Mouse (Mus musculus) left cerebral cortex, adult 2 months (tissue): ENCODE data around the gene Nfkb2. TPM values are rescaled to one million over a fixed set of nuclear protein-coding genes. Genes with fewer than 3 reads are reported as not detected.
A peak's percentile ranks its signal among the peaks of the same experiment; 100 is the strongest.

Experiments used
- DNase-seq, 2 experiments: peaks; one replicate each; pipeline ENCODE4 v3.0.0; 2021 to 2022; ENCODE audit warnings: low spot score in 2 of 2, mixed read lengths in 1 of 2; ENCODE audit errors: extremely low spot score in 1 of 2
- H3K27ac ChIP-seq: fragments of 200-600 bp; 2 replicates; pipeline ENCODE4 v1.8.1; 2022
- H3K4me3 ChIP-seq: fragments of 200-600 bp; 2 replicates; pipeline ENCODE4 v1.8.1; 2022
- CTCF ChIP-seq: fragments of 200-600 bp; IDR thresholded peaks from 2 replicates; pipeline ENCODE4 v1.8.1; 2022; ENCODE audit warnings: antibody characterized with exemption, mild to moderate bottlenecking, moderate library complexity
- intact Hi-C: fragments of 180-260 bp; cut with DNase I; formaldehyde crosslinking; loops from one replicate; pipeline ENCODE4 v1.15.1; 2025
- total RNA-seq, 2 experiments: library from RNA; stranded (reverse); gene quantifications; 2 replicates each; pipeline ENCODE4 v1.2.3; 2021

Nfkb2 gene
- total RNA-seq, 2 experiments from 2014 or later, result 2.9 to 3.3 TPM

DNA sequence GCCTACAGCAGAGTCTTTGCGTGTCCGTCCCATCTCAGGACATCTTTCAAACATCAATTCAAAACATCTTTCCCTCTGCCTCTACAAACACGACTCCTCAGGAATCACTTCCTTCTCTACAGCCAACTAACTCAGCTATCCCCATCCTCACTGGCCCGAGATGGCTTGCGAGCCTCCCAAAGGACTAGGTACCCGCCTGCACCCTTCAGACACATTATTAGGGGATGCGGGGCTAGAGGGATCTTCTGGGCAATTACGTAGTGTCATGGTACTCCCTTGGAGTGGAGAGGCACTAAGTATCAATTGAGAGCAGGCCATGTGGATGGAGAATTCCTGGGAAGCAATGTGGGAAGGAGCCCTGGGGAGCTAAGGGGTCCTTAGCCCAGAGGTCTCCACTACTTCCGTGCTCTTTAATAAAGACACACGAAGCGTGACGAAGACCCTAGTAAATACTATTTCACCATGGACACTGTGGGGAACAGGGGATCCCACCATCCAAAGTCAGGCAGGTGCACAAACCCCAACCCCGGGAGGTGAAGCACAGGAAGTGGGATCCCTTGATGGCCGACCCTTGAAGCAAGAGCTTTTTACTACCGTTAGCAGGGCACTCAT, 33.7 kb downstream of the Nfkb2 start:
- DNase-seq, result no peak
- intact Hi-C loops, result loop anchor here (2.0 kb wide), 3 partner anchors 19 to 113 kb away; no protein-coding TSS in a partner anchor
- H3K27ac ChIP-seq, result peak overlapping the region; percentile 94
- no peak for TF ChIP-seq CTCF
- peak overlapping the region; percentile 79 for H3K4me3 ChIP-seq

- peak; percentile 80 for TF ChIP-seq CTCF
- intact Hi-C loops, result loop anchor here (2.0 kb wide), 3 partner anchors 18 to 112 kb away; no protein-coding TSS in a partner anchor
- Histone ChIP-seq H3K27ac (peak within 1 kb of the TSS; percentile 94), H3K4me3 (peak within 1 kb of the TSS; percentile 79)
- peak; percentile 97 to 99 for DNase-seq
These were observed 34.3 kb downstream of the Nfkb2 start, which contains the start of gene Cuedc2 for GRCm38 (mm10) chr19:46338331-46338936. Gene Cuedc2 (minus strand): TSS chr19:46338702.

DNA sequence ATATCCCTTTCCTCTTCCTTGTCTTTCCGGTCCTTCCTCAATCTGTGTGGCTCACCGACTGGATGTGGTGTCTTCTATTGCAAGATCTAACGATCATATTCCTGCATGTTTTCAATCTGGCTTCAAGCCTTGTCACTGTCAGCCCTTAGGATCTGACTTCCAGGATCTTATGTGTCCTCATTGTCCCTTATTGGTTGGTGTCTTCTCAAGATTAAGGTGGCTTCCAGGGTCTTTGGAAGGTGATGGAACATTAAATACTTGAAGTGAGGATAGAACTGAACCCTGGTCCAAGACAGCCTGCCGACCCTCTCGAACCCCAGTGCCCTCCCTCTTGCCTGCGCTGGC, 34.8 kb downstream of the Nfkb2 start:
- TF ChIP-seq CTCF, result no peak
- intact Hi-C loops, result loop anchor here (2.0 kb wide), 3 partner anchors 18 to 112 kb away; no protein-coding TSS in a partner anchor
- Histone ChIP-seq H3K4me3 (peak overlapping the region; percentile 24; the same call in 1 of the 2 replicates), H3K27ac (peak overlapping the region; percentile 94)
- no peak for DNase-seq

DNA sequence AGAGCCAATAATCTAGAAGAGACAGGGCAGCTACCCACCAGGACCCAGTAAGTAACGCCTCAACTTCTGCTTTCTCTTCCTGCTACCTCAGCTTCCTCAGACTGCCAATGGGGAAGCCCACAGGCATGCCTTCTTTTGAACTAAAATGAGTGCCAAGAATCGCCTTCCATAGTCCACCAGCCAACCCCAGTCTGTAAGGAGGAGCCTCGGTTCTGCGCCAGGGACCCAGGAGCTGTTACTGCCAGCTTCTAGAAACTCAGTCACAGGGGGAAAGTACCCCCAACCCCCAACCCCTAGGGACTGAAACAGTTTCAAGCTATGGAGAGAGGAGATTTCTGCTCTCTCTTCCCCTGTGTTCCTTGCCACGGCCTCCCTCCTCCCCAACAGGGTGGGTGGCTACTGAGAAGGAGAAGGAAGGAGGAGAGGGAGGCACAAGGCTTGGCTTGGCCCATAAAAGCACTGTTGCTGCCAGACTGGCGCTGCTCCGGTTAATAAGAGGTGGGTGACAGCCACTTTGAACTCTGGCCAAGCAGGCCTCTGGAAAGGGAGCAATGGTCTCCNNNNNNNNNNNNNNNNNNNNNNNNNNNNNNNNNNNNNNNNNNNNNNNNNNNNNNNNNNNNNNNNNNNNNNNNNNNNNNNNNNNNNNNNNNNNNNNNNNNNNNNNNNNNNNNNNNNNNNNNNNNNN, 35.3 kb downstream of the Nfkb2 start:
- H3K4me3 ChIP-seq, result no peak overlapping the region

GRCm38 (mm10) chr19:46344710-46345419, 40.7 kb downstream of the Nfkb2 start:
- Histone ChIP-seq H3K27ac (no peak overlapping the region), H3K4me3 (no peak overlapping the region)
- no peak for TF ChIP-seq CTCF
- DNase-seq, result no peak
- intact Hi-C loops, result loop anchor here (5.0 kb wide), 1 partner anchor 157 kb away; the partner anchor contains the start of gene Trim8

More for the DNA sequence above, 35.3 kb downstream of the Nfkb2 start:
- peak overlapping the region; percentile 94 for H3K27ac ChIP-seq
- intact Hi-C loops, result loop anchor here (2.0 kb wide), 3 partner anchors 17 to 111 kb away; no protein-coding TSS in a partner anchor
- no peak for TF ChIP-seq CTCF
- DNase-seq, result peak in 1 of 2 experiments; percentile 35

DNA sequence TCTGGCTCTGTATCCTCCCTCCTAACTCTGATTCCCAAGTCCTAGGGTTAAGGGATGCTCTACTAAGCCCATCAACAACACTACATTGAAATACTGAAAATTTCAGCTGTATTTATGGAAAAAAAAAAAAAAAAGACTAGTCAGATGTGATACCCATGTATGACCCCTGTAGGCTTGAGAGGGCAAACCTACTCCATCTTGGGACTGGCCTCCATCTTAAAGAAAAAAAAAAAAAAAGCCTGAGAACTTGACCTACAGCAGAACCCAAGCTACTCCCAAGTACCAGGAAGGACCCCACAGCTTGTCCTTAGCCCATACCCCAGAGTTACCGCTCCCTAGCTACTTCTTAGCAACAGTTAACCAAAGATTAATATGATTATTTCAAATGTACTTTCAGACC, 43.0 kb downstream of the Nfkb2 start:
- no peak overlapping the region for H3K4me3 ChIP-seq
- no peak for DNase-seq
- no peak for TF ChIP-seq CTCF
- intact Hi-C loops, result loop anchor here (5.0 kb wide), 1 partner anchor 155 kb away; the partner anchor contains the start of gene Trim8
- H3K27ac ChIP-seq, result no peak overlapping the region

DNA sequence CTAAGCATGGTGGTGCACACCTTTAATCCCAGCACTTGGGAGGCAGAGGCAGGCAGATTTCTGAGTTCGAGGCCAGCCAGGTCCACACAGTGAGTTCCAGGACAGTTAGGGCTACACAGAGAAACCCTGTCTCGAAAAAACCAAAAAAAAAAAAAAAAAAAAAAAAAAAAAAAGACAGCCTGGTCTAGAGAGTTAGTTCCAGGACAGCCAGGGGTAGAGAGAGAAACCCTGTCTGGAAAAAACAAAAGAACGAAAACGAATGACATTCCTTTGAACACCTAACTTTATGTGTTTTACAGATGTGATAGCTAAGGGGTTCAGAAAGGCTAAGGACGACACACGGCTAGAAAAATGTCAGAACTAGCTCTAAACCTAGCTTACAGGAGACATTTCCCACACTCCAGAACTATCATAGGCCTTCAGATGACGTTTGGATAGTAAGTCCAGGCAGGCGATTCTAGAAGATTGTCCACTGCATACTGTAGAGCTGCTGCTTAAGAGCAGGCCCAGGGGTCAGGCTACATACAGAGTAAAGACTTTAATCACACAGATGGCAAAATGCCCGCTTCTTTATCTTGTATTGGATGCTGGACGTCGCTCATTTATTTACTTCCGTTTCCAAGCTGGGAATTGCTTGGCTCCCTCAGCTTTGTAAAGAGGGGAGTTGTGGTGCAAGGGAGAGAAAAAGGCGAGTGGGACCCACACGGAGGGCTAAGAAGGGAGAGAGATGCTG, 44.0 kb downstream of the Nfkb2 start:
- Histone ChIP-seq H3K4me3 (peak overlapping the region; percentile 83), H3K27ac (peak overlapping the region; percentile 94)
- no peak for DNase-seq
- intact Hi-C loops, result loop anchor here (2.0 to 5.0 kb wide), 2 partner anchors 47 to 154 kb away; partner anchors contain the start of genes Actr1a and Trim8
- TF ChIP-seq CTCF, result no peak

DNA sequence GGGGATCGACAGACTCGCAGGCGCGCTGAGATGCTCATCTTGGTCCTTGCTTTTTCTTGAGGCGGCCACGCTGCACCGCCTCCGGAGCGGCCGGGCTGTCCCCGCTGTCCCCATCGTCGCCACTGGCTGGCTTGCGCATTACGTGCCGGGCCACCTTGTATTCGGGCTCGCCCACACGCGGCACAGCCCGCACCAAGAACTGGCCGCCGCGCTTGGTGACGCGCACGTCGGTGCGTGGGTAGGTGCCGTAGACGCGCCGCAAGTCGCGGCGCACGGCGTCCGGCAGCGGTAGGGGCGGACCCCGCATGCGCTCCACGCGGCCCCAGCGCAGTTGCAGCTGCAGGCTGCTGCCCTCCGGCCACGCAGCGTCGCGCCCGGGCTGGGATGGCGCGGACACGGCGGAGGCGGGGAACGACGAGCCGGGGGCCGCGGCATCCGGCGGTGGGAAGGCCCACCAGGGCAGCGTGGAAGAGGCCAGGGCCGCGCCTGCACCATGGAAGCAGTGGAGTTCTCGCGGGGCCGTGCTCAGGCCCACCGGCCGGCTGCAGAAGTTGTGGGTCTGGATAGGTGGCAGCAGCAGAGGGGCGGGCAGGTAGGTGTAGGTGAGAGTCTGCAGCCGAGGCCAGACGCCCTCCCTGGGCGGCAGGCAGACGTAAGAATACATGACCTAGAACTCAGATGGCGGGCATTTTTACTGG, 44.8 kb downstream of the Nfkb2 start:
- no peak; the same call in 1 of the 2 replicates for TF ChIP-seq CTCF
- peak overlapping the region; percentile 94 for H3K27ac ChIP-seq
- DNase-seq, result peak; percentile 92 to 94
- H3K4me3 ChIP-seq, result peak overlapping the region; percentile 83
- intact Hi-C loops, result loop anchor here (2.0 to 5.0 kb wide), 2 partner anchors 46 to 153 kb away; partner anchors contain the start of genes Actr1a and Trim8

DNA sequence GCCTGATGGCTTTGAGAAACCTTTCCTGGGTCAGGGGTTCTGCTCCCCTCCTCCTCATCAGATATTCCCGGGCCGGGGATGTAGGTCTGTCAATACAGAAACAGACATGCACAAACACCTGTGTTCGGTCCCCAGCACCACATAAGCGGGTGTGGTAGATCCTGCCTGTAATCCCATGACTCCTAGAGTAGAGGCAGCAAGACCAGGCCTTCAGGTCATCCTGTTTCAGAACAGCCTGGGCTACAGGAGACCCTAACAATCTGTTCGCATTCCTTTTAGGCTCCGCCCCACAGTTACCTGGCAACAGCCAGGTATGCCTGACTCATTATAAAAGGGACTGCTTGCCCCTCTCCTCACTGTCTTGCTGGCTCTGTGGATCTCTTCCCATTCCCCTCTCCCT, 45.4 kb downstream of the Nfkb2 start:
- no peak for DNase-seq
- no peak for TF ChIP-seq CTCF
- Histone ChIP-seq H3K27ac (peak overlapping the region; percentile 85), H3K4me3 (peak overlapping the region; percentile 83)
- intact Hi-C loops, result loop anchor here (2.0 to 5.0 kb wide), 2 partner anchors 45 to 153 kb away; partner anchors contain the start of genes Actr1a and Trim8

GRCm38 (mm10) chr19:46350168-46350932, 46.2 kb downstream of the Nfkb2 start, which contains the start of gene 2310034G01Rik:
Gene 2310034G01Rik (minus strand): TSS chr19:46350302.
- peak within 1 kb of the TSS; percentile 83 for H3K4me3 ChIP-seq
- H3K27ac ChIP-seq, result peak within 1 kb of the TSS; percentile 85
- intact Hi-C loops, result no loop called here
- DNase-seq, result no peak
- no peak for TF ChIP-seq CTCF
